Mouse (Mus musculus) brown adipose tissue, adult 24 weeks (tissue): ENCODE results near the gene Msmb. TPM values are rescaled to one million over a fixed set of nuclear protein-coding genes. Genes with fewer than 3 reads are reported as not detected.
"Not testable (repeated sequence)": the region's sequence is repeated elsewhere in the genome, so short reads cannot be mapped to it uniquely, and the experiment has no call there.

ENCODE experiments used
- H3K27ac ChIP-seq: fragments of 200-500 bp; replicated peaks from 2 replicates; pipeline ENCODE4 v1.5.1; 2012; ENCODE audit warnings: low read depth, mild to moderate bottlenecking, low read length
- H3K4me1 ChIP-seq: fragments of 200-500 bp; 2 replicates; pipeline ENCODE4 v1.6.1; 2012; ENCODE audit warnings: low read length, mixed read lengths; ENCODE audit not compliant: control insufficient read depth, insufficient read depth, insufficient read length
- H3K4me3 ChIP-seq: fragments of 200-500 bp; 2 replicates; pipeline ENCODE4 v1.5.1; 2012; ENCODE audit warnings: low read depth, mild to moderate bottlenecking, low read length, moderate library complexity; ENCODE audit not compliant: insufficient read depth
- polyA plus RNA-seq: library from polyadenylated mRNA; stranded (reverse); fragments of >200 nt; gene quantifications from 2 replicates; pipeline ENCODE4 v1.2.4, GENCODE M21; 2012; ENCODE audit not compliant: missing spikeins, insufficient read depth, insufficient read length

The Msmb gene
- polyA plus RNA-seq, 1 experiment: not detected

- Histone ChIP-seq H3K27ac (no peak overlapping the region), H3K4me1 (no peaks in the 10 kb centered on the region), H3K4me3 (no peak overlapping the region)
These were observed 10.0 kb upstream of the Msmb start for GRCm38 (mm10) chr14:32131836-32132235.

- no peak overlapping the region for H3K27ac ChIP-seq
- H3K4me3 ChIP-seq: no peak overlapping the region
- H3K4me1 ChIP-seq: no peaks in the 10 kb centered on the region
These were observed 7.5 kb upstream of the Msmb start for GRCm38 (mm10) chr14:32134293-32134692.

- not testable (repeated sequence) for H3K4me3 ChIP-seq, H3K4me1 ChIP-seq, H3K27ac ChIP-seq
These were observed 5.4 kb upstream of the Msmb start for GRCm38 (mm10) chr14:32136467-32136866.

GRCm38 (mm10) chr14:32140359-32140965 lies 1.4 kb upstream of the Msmb start:
- H3K4me3 ChIP-seq: no peak overlapping the region

GRCm38 (mm10) chr14:32144734-32145133 lies 2.9 kb downstream of the Msmb start:
- Histone ChIP-seq H3K27ac (no peak overlapping the region), H3K4me3 (no peak overlapping the region)

More at GRCm38 (mm10) chr14:32140359-32140965, 1.4 kb upstream of the Msmb start:
- Histone ChIP-seq H3K4me1 (no peaks in the 10 kb centered on the region), H3K27ac (no peak overlapping the region)

GRCm38 (mm10) chr14:32145401-32145800 lies 3.6 kb downstream of the Msmb start:
- Histone ChIP-seq H3K4me3 (no peak overlapping the region), H3K4me1 (no peaks in the 10 kb centered on the region), H3K27ac (no peak overlapping the region)

More at GRCm38 (mm10) chr14:32144734-32145133, 2.9 kb downstream of the Msmb start:
- no peaks in the 10 kb centered on the region for H3K4me1 ChIP-seq

GRCm38 (mm10) chr14:32145809-32146511 lies 4.1 kb downstream of the Msmb start:
- no peaks in the 10 kb centered on the region for H3K4me1 ChIP-seq
- no peak overlapping the region for H3K4me3 ChIP-seq
- no peak overlapping the region for H3K27ac ChIP-seq

GRCm38 (mm10) chr14:32146578-32146977 lies 4.8 kb downstream of the Msmb start:
- Histone ChIP-seq H3K27ac (no peak overlapping the region), H3K4me1 (no peaks in the 10 kb centered on the region), H3K4me3 (no peak overlapping the region)

- no peak overlapping the region for H3K4me3 ChIP-seq
- no peak overlapping the region for H3K27ac ChIP-seq
- H3K4me1 ChIP-seq: no peaks in the 10 kb centered on the region
These were observed 9.0 kb downstream of the Msmb start for GRCm38 (mm10) chr14:32150872-32151271.

GRCm38 (mm10) chr14:32152243-32152965 lies 10.6 kb downstream of the Msmb start:
- no peaks in the 10 kb centered on the region for H3K4me1 ChIP-seq
- H3K27ac ChIP-seq: no peak overlapping the region
- no peak overlapping the region for H3K4me3 ChIP-seq

GRCm38 (mm10) chr14:32153156-32153555 lies 11.3 kb downstream of the Msmb start:
- H3K4me3 ChIP-seq: no peak overlapping the region
- H3K27ac ChIP-seq: no peak overlapping the region
- no peaks in the 10 kb centered on the region for H3K4me1 ChIP-seq

GRCm38 (mm10) chr14:32154758-32155157 lies 12.9 kb downstream of the Msmb start:
- Histone ChIP-seq H3K4me3 (no peak overlapping the region), H3K4me1 (no peaks in the 10 kb centered on the region), H3K27ac (no peak overlapping the region)

GRCm38 (mm10) chr14:32159150-32159670 lies 17.4 kb downstream of the Msmb start:
- Histone ChIP-seq H3K4me3 (peak overlapping the region; percentile 61), H3K4me1 (peaks cover 11% of the 10 kb centered on the region), H3K27ac (peak overlapping the region; percentile 79)

- H3K4me1 ChIP-seq: peaks cover 13% of the 10 kb centered on the region
- H3K4me3 ChIP-seq: peak within 1 kb of the TSS; percentile 94
- peak within 1 kb of the TSS; percentile 97 for H3K27ac ChIP-seq
These were observed 17.9 kb downstream of the Msmb start, which contains the start of gene Ncoa4 for GRCm38 (mm10) chr14:32159690-32160246. Ncoa4 (plus strand) TSS chr14:32159865.

GRCm38 (mm10) chr14:32160563-32160962 lies 18.7 kb downstream of the Msmb start:
- Histone ChIP-seq H3K4me3 (peak overlapping the region; percentile 94), H3K27ac (peak overlapping the region; percentile 97), H3K4me1 (peaks cover 13% of the 10 kb centered on the region)
